Mouse (Mus musculus): Measurements from ENCODE around the gene Lrch4. TPM values are rescaled to one million over a fixed set of nuclear protein-coding genes. Genes with fewer than 3 reads are reported as not detected.

Gene Lrch4
- total RNA-seq, 1 experiment from 2014 or later = 33.8 TPM

DNA sequence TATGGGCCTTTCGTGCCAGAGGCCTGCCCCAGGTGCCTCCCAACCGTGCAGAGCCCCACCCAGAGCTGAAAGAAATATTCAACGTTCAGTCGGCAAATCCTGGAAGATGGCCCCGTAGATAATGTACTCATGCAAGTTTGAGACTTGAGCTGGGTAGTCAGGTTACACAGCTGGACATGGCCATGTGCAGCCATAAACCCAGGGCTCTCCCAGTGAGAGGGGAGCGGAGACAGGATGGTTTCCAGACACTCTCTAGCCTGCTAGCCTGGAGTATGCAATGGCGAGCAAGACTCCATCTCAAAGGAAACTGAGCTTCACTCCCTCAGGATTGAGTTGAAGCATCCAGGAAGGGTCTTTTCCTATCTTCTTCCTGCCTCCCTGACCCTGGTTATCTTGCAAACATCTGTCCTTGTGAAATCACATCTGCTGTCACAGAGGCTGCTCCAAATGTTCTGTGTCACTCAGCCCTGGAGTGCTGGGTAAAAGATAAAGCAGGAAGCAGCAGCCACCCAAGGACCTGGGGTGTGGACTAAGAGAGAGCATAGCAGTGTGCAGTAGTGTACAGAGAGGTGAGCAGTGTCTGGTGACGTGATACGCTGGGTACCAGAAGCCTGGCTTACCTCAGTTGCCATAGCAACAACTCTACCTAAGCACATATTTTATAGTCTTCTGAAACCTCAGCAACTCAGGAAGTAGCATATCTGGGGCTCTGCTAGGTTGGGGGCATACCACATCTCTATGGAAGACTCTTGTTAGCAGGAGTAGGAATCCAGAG is 19.1 kb downstream of the Lrch4 start:
- no peak for ATAC-seq (replicated peaks; ENCODE audit: low read depth, poor library complexity, severe bottlenecking)

DNA sequence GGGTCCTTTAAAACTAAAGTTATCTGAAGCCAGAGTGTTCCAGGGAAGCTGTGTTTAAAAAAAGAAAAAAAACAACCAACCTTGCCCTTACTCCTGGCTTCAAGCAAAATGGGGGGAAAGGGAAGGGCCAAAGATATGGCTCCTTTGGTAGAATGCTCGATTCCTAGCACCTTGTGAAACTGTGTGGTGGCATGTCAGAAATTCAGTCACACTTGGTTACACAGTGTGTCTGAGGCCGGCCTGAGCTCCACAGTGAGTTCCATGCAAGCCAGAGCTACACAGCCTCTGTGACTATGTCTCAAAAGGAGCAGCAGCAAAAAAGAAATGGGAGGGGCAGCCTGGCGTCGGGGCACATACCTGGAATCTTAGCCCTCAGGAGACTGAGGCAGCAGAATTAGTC is 20.3 kb downstream of the Lrch4 start:
- ATAC-seq (replicated peaks; ENCODE audit: low read depth, poor library complexity, severe bottlenecking) = no peak

- ATAC-seq (replicated peaks; ENCODE audit: low read depth, poor library complexity, severe bottlenecking) = no peak
Observed at GRCm38 (mm10) chr5:137649669-137650571, 21.0 kb downstream of the Lrch4 start.

- ATAC-seq (replicated peaks; ENCODE audit: low read depth, poor library complexity, severe bottlenecking) = peak; percentile 57
Observed at GRCm38 (mm10) chr5:137652474-137652873, 23.6 kb downstream of the Lrch4 start.

- ATAC-seq (replicated peaks; ENCODE audit: low read depth, poor library complexity, severe bottlenecking) = no peak
Observed at GRCm38 (mm10) chr5:137653366-137653765, 24.4 kb downstream of the Lrch4 start.

GRCm38 (mm10) chr5:137654746-137655145 is 25.8 kb downstream of the Lrch4 start:
- ATAC-seq (replicated peaks; ENCODE audit: low read depth, poor library complexity, severe bottlenecking) = peak; percentile 39; the same call in 1 of the 2 replicates

- peak; percentile 75 for ATAC-seq (replicated peaks; ENCODE audit: low read depth, poor library complexity, severe bottlenecking)
Observed at GRCm38 (mm10) chr5:137656977-137657376, 28.1 kb downstream of the Lrch4 start.

DNA sequence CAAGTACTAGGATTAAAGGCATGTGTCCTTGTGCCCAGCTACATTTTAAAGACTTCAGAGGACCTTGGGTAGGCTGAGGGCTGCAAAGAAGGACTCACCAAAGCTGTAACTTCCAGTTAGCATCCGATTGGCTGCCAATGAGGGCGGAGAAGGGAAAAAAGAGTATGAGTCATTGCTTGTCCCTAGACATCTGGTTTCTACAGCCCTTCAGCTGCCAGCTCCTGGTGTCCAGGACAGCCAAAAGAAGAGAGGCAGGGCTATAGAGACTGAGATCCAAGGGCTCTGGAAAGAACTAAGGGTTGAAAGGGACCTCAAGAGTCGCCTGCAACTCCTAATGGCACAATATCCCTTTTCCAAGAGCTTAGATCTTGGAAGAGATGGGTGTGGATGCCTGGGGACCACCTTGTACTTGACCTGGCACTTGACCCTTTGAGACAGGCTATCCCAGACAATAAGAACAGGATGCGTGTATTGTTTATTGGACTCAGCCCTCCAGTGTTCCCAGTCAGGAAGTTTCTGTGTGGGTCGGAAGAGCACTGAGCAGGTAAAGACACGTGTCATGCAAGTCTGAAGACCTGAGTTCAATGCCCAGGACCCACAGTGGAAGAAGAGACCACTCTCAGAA is 31.3 kb downstream of the Lrch4 start:
- no peak for ATAC-seq (replicated peaks; ENCODE audit: low read depth, poor library complexity, severe bottlenecking)

DNA sequence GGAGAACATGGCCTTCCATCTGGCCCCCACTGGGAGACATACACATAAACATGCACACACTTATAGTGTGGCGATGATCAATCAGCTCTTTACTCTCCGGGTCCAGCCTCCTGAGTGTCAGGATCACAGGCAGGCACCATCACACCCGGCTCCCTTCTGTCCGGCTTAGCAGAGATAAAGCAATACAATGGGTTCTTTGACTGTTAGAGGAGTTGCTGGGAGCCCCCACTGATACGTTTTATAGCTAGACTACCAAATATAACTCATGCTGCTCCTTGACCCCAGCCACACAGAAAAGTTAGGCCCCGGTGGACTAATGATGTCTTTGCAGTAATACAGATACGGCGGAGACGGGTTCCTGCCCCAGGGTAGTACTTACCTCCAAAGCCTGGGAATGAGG is 34.1 kb downstream of the Lrch4 start:
- ATAC-seq (replicated peaks; ENCODE audit: low read depth, poor library complexity, severe bottlenecking) = no peak

DNA sequence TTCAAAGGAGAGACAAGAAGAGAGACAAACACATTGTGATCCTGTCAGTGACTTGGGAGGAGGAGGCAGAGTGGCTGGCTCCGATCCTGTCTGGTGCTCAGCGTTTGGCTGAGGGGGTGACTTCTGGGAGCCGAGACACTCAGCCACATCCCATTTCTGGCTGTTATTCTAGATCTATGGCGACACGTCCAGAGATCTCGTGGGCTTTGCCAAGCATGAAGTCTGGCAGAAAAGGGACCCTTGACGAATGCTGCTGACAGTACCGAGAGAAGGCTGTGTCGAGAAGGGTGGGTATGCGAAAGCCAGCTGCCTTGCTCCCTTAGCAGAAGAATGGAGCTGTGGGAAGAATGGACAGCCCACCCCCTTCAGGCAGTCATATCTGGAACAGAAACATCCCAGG is 40.0 kb downstream of the Lrch4 start:
- ATAC-seq (replicated peaks; ENCODE audit: low read depth, poor library complexity, severe bottlenecking) = no peak

- peak; percentile 56 for ATAC-seq (replicated peaks; ENCODE audit: low read depth, poor library complexity, severe bottlenecking)
Observed at GRCm38 (mm10) chr5:137670240-137670639, 41.3 kb downstream of the Lrch4 start.

- peak; percentile 62 for ATAC-seq (replicated peaks; ENCODE audit: low read depth, poor library complexity, severe bottlenecking)
Observed at GRCm38 (mm10) chr5:137671443-137672240, 42.7 kb downstream of the Lrch4 start.

GRCm38 (mm10) chr5:137672361-137672760 is 43.4 kb downstream of the Lrch4 start:
- no peak for ATAC-seq (replicated peaks; ENCODE audit: low read depth, poor library complexity, severe bottlenecking)

GRCm38 (mm10) chr5:137673015-137673414 is 44.1 kb downstream of the Lrch4 start:
- ATAC-seq (replicated peaks; ENCODE audit: low read depth, poor library complexity, severe bottlenecking) = no peak

DNA sequence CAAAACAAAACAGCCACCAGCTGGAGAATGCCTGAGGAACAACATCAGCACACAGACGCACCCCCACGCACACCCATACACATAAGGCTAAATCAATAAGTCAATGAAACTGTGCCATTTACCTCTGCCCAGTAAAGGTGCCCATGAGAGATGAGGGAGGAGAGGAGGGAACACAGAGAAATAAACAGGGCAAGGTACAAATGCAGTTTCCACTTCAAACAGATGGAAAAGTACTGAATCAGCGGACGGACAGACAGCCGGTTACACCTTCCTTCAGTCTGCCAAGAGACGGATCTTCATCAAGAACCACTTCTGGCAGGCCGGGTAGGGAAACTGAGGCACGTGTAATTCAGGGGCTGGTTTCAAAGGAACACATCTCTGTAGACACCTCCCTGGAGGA is 45.9 kb downstream of the Lrch4 start:
- no peak for ATAC-seq (replicated peaks; ENCODE audit: low read depth, poor library complexity, severe bottlenecking)

GRCm38 (mm10) chr5:137677859-137678258 is 48.9 kb downstream of the Lrch4 start:
- no peak for ATAC-seq (replicated peaks; ENCODE audit: low read depth, poor library complexity, severe bottlenecking)

- ATAC-seq (replicated peaks; ENCODE audit: low read depth, poor library complexity, severe bottlenecking) = no peak
Observed at GRCm38 (mm10) chr5:137678736-137679135, 49.8 kb downstream of the Lrch4 start.

DNA sequence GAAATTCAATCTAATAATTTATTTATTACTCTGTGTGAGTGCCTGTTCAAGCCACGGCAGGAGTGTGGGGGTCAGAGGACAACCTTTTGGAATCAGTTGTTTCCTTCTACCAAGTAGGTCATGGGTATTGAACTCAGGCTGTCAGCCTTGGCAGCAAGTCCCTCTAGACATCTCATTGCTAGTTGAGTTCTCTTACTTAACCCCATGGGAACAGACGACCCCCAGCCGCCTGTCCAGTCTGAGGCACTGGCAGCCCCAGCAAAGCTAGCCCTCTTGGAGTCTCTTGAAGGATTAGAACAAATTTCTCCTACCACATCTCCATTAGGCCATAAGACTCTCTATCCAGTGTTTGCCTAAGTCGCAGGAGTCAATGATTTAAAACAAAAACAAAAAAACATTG is 50.8 kb downstream of the Lrch4 start:
- no peak for ATAC-seq (replicated peaks; ENCODE audit: low read depth, poor library complexity, severe bottlenecking)

DNA sequence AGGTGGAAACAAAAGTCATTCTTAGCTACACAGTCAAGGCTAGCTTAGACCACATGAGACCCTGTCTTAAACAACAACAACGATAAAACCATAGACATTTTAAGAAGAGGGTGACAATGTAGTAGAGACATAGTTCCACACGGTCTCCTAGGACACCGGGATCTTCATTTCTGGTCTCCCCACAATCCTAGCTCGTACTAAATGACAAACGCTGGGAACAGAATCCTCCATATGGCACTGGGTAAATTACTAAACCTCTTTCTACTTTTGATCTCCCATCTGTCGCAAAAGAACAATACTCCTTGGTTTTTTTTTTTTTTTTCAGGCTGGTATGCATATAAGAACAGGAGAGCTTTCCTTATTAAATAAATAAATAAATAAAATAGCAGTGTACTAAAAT is 53.6 kb downstream of the Lrch4 start:
- ATAC-seq (replicated peaks; ENCODE audit: low read depth, poor library complexity, severe bottlenecking) = no peak
